Mouse (Mus musculus) limb, embryonic 15.5 days (tissue): ENCODE data around the gene Pde7b. TPM values are rescaled to one million over a fixed set of nuclear protein-coding genes. Genes with fewer than 3 reads are reported as not detected.
A peak's percentile ranks its signal among the peaks of the same experiment; 100 is the strongest.

Source experiments
- ATAC-seq: fragments of 200-750 bp; cut with Nextera tagmentation; 2 replicates; pipeline ENCODE4 v1.8.0; 2017; ENCODE audit warnings: low read depth, moderate TSS enrichment; ENCODE audit not compliant: insufficient number of reproducible peaks, low FRiP score, low TSS enrichment
- H3K27ac ChIP-seq: fragments of 300-500 bp; sonication (generic); 2 replicates; pipeline ENCODE4 v1.5.1; 2015; ENCODE audit warnings: moderate library complexity, mild to moderate bottlenecking, inconsistent platforms
- H3K27me3 ChIP-seq: fragments of 300-500 bp; sonication (generic); 2 replicates; pipeline ENCODE4 v1.6.1; 2015; ENCODE audit warnings: inconsistent platforms
- H3K36me3 ChIP-seq: fragments of 300-500 bp; sonication (generic); 2 replicates; pipeline ENCODE4 v1.6.1; 2015; ENCODE audit warnings: inconsistent platforms
- H3K4me1 ChIP-seq: fragments of 300-500 bp; sonication (generic); 2 replicates; pipeline ENCODE4 v1.6.1; 2015; ENCODE audit warnings: inconsistent platforms
- H3K4me2 ChIP-seq: fragments of 300-500 bp; sonication (generic); 2 replicates; pipeline ENCODE4 v1.6.1; 2015; ENCODE audit warnings: mild to moderate bottlenecking, inconsistent platforms
- H3K4me3 ChIP-seq: fragments of 300-500 bp; sonication (generic); 2 replicates; pipeline ENCODE4 v1.5.1; 2015; ENCODE audit warnings: mild to moderate bottlenecking, inconsistent platforms
- H3K9ac ChIP-seq: fragments of 300-500 bp; sonication (generic); 2 replicates; pipeline ENCODE4 v1.6.1; 2015; ENCODE audit warnings: inconsistent platforms
- H3K9me3 ChIP-seq: fragments of 300-500 bp; sonication (generic); 2 replicates; pipeline ENCODE4 v1.6.1; 2016; ENCODE audit warnings: inconsistent platforms
- WGBS: fragments of 180-500 bp; shearing (Covaris S2); methylation state at CpG from one replicate; pipeline ENCODE4 v1.1.7; 2015; 5-methylcytosine and 5-hydroxymethylcytosine counted together
- polyA plus RNA-seq: library from polyadenylated mRNA; unstranded; fragments of >200 nt; fragmentation: Nextera tagmentation; extraction: Ambion mirVana; gene quantifications from 2 replicates; pipeline ENCODE4 v1.2.1, GENCODE M21; 2015

The Pde7b gene
- polyA plus RNA-seq, 1 experiment from 2014 or later, result 7.8 TPM

GRCm38 (mm10) chr10:20503265-20504025, 221.4 kb downstream of the Pde7b start:
- WGBS, result 85% methylated on average over 17 of the region's 17 CpGs
- Histone ChIP-seq H3K27ac (no peak overlapping the region), H3K4me3 (no peak overlapping the region), H3K27me3 (no peaks in the 10 kb centered on the region), H3K4me2 (no peak overlapping the region), H3K9me3 (no peaks in the 10 kb centered on the region), H3K36me3 (no peaks in the 10 kb centered on the region), H3K4me1 (peaks cover 9% of the 10 kb centered on the region; the same call in 1 of the 2 replicates), H3K9ac (no peak overlapping the region)
- ATAC-seq, result no peak

- H3K9me3 ChIP-seq, result no peaks in the 10 kb centered on the region
- no peak for ATAC-seq
- 64% methylated on average over 6 of the region's 6 CpGs for WGBS
- H3K4me2 ChIP-seq, result no peak overlapping the region
- 0 out of 2 replicates have a peak, but pooled peaks cover 3% of the 10 kb centered on the region for H3K4me1 ChIP-seq
- no peak overlapping the region for H3K9ac ChIP-seq
- H3K4me3 ChIP-seq, result no peak overlapping the region
- no peaks in the 10 kb centered on the region for H3K36me3 ChIP-seq
- H3K27ac ChIP-seq, result no peak overlapping the region
- no peaks in the 10 kb centered on the region for H3K27me3 ChIP-seq
Observed at GRCm38 (mm10) chr10:20501221-20501620, 223.7 kb downstream of the Pde7b start.

DNA sequence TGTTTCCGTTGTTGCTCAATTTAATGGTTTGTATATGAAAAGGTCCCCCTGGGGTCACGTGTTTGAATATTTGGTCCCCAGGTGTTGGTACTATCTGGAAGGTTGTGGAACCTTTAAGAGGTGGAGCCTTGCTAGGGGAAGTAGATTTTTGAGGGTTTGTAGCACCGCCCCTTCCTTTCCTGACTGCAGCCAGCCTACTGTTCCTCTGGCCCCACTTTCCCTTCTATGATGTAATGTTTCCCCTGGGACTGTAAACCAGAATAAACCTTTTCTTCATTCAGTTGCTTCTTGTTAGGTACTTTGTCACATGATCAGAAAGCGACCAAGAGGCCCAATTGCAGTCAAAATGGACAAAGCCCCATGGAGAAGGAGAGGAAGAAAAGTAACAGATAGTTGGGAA, 229.8 kb downstream of the Pde7b start:
- Histone ChIP-seq H3K27me3 (no peaks in the 10 kb centered on the region), H3K4me1 (no peaks in the 10 kb centered on the region), H3K4me3 (no peak overlapping the region), H3K9ac (no peak overlapping the region), H3K4me2 (no peak overlapping the region), H3K36me3 (no peaks in the 10 kb centered on the region), H3K9me3 (no peaks in the 10 kb centered on the region), H3K27ac (no peak overlapping the region)
- WGBS, result 82% methylated on average over 4 of the region's 4 CpGs
- ATAC-seq, result no peak

- Histone ChIP-seq H3K4me3 (no peak overlapping the region), H3K27ac (no peak overlapping the region), H3K27me3 (no peaks in the 10 kb centered on the region), H3K4me1 (no peaks in the 10 kb centered on the region; the same call in 1 of the 2 replicates), H3K36me3 (no peaks in the 10 kb centered on the region), H3K4me2 (no peak overlapping the region), H3K9ac (no peak overlapping the region), H3K9me3 (no peaks in the 10 kb centered on the region)
- WGBS, result 76% methylated on average over 5 of the region's 5 CpGs
- no peak for ATAC-seq
Observed at GRCm38 (mm10) chr10:20493826-20494455, 230.9 kb downstream of the Pde7b start.

GRCm38 (mm10) chr10:20492216-20492964, 232.5 kb downstream of the Pde7b start:
- ATAC-seq, result no peak
- H3K27ac ChIP-seq, result 0 out of 2 replicates have a peak overlapping the region, but pooled peaks have one; percentile 22
- WGBS, result 67% methylated on average over 11 of the region's 11 CpGs
- H3K4me1 ChIP-seq, result no peaks in the 10 kb centered on the region; the same call in 1 of the 2 replicates
- no peaks in the 10 kb centered on the region for H3K36me3 ChIP-seq
- H3K9ac ChIP-seq, result no peak overlapping the region
- no peaks in the 10 kb centered on the region for H3K9me3 ChIP-seq
- H3K4me3 ChIP-seq, result no peak overlapping the region
- no peak overlapping the region for H3K4me2 ChIP-seq
- H3K27me3 ChIP-seq, result no peaks in the 10 kb centered on the region

DNA sequence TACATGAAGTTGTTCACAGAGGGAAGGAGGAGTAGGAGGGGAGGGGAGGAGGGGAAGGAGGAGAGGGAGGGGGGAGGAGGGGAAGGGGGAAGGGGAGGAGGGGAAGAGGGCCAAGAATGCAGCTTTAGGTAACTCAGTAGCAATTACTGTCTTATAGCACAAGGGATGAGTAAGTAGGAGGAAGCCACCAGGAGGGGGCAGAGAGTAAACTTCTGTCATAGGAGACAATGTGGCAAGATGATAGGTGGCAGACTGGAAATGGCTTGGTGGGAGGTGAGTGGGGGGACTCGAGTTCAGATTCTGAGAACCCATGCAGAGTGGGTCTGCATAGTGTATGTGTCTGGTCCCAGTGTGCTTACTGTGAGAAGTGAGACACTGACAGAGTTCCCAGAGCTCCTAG, 234.1 kb downstream of the Pde7b start:
- no peaks in the 10 kb centered on the region for H3K36me3 ChIP-seq
- no peak for ATAC-seq
- no peak overlapping the region for H3K4me2 ChIP-seq
- H3K9me3 ChIP-seq, result no peaks in the 10 kb centered on the region
- H3K27ac ChIP-seq, result no peak overlapping the region
- H3K27me3 ChIP-seq, result no peaks in the 10 kb centered on the region
- 30% methylated on average over 1 of the region's 1 CpGs for WGBS
- no peak overlapping the region for H3K9ac ChIP-seq
- peaks cover 3% of the 10 kb centered on the region; the same call in 1 of the 2 replicates for H3K4me1 ChIP-seq
- H3K4me3 ChIP-seq, result no peak overlapping the region

GRCm38 (mm10) chr10:20490281-20490680, 234.6 kb downstream of the Pde7b start:
- 60% methylated on average over 8 of the region's 8 CpGs for WGBS
- H3K4me2 ChIP-seq, result no peak overlapping the region
- H3K9me3 ChIP-seq, result no peaks in the 10 kb centered on the region
- ATAC-seq, result no peak
- no peak overlapping the region for H3K27ac ChIP-seq
- peaks cover 3% of the 10 kb centered on the region; the same call in 1 of the 2 replicates for H3K4me1 ChIP-seq
- H3K4me3 ChIP-seq, result no peak overlapping the region
- H3K9ac ChIP-seq, result no peak overlapping the region
- no peaks in the 10 kb centered on the region for H3K27me3 ChIP-seq
- H3K36me3 ChIP-seq, result no peaks in the 10 kb centered on the region

DNA sequence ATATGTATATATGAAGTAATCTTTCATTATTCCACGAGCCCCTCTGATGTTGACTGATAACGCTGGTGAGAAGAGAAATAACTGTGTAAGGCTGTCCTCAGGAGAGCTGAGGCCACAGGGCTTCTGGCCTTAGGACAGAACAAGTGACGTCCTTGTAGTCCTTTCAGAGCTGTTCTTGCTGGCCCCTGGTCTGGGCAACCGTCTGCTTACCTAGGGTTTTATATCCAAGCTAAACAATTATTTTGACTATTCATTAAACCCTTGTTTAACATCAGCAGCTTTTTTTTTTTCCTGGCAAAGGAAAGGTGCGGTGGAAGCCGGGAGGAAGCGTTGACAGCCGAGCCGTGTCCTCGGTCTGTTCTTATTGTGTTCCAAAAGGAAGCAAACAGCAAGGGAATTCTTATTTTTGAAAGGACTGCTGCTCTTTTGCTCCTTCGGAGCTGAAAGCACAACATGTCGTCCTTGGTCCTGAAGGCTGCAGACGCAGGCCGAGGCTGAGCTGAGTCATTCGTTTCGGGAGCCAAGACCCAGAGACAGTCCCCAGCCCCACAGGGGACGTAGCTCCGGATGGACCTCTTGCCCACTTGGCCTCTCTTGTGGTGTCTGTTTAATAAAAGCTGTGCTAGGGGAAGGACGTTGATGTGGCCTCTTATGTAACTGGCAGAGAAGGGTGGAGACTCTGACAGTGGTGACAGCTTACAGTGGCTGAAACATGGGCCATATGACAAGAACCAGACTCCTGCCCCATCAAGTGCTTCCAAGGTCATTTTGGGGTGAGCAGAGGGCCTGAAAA, 238.2 kb downstream of the Pde7b start:
- 66% methylated on average over 19 of the region's 19 CpGs for WGBS
- no peak for ATAC-seq
- H3K4me2 ChIP-seq, result no peak overlapping the region

DNA sequence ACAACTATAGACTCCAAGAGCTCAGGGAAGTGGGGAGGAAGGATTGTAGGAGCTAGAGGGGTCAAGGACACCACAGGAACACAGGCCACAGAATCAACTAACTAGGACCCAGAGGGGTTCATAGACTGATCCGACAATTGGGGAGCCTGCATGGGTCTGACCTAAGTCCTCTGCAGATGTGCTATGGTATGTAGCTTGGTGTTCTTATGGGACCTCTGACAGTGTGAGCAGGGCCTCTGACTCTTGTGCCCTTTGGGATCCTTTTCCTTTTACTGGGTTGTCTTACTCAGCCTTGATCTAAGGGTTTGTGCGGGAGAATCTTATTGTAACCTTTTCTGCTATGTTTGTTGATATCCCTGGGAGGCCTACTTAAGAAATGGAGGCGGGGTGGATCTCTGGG, 239.1 kb downstream of the Pde7b start:
- Histone ChIP-seq H3K27ac (no peak overlapping the region), H3K9me3 (no peaks in the 10 kb centered on the region), H3K4me2 (no peak overlapping the region), H3K4me3 (no peak overlapping the region), H3K36me3 (no peaks in the 10 kb centered on the region), H3K4me1 (peaks cover 3% of the 10 kb centered on the region; the same call in 1 of the 2 replicates), H3K9ac (no peak overlapping the region), H3K27me3 (no peaks in the 10 kb centered on the region)
- ATAC-seq, result no peak
- 86% methylated on average over 3 of the region's 3 CpGs for WGBS

More for the DNA sequence above, 238.2 kb downstream of the Pde7b start:
- H3K36me3 ChIP-seq, result no peaks in the 10 kb centered on the region
- no peak overlapping the region for H3K4me3 ChIP-seq
- no peak overlapping the region for H3K27ac ChIP-seq
- H3K27me3 ChIP-seq, result no peaks in the 10 kb centered on the region
- no peak overlapping the region for H3K9ac ChIP-seq
- H3K9me3 ChIP-seq, result no peaks in the 10 kb centered on the region
- peaks cover 3% of the 10 kb centered on the region; the same call in 1 of the 2 replicates for H3K4me1 ChIP-seq

DNA sequence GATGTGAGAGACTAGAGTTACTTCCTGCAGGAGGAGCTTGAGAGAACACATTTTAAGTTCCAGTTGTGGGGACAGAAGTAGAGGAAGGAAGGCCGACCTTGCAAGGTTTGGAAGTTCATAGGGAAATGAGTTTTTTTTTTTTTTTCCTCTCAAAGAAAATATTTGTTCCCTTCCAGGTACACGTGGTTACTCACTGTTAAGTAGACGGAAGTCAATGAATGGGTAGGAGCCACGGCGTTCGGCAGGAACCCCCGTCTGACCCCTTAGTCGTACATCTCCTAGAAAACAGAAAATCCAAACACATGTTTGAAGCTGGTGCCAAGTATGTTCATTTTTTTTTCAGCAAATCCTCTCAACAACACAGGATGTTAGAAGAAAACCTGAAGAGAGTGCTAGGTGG, 245.4 kb downstream of the Pde7b start:
- no peaks in the 10 kb centered on the region for H3K9me3 ChIP-seq
- no peak for ATAC-seq
- 58% methylated on average over 8 of the region's 8 CpGs for WGBS

DNA sequence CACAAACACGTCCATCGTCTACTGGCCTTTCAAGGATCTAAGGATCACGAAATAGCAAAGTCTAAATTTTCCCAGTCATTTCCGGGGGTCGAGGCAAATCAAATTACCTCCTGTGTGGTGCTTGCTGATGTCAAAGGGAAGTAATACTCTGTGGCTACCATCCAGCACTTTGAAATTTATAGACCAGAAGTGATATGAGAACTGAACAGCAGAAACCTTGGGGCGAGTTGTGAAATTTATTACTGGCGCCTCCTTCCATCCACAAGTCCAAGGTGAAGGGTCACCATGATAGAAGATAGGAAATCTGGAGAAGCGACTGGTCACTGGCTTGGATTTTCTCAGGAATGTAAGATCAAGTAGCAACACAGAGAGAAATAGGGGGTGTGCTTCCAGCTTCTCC, 246.4 kb downstream of the Pde7b start:
- Histone ChIP-seq H3K4me2 (no peak overlapping the region), H3K36me3 (no peaks in the 10 kb centered on the region), H3K9ac (no peak overlapping the region), H3K9me3 (no peaks in the 10 kb centered on the region), H3K4me3 (no peak overlapping the region), H3K27me3 (no peaks in the 10 kb centered on the region), H3K27ac (no peak overlapping the region), H3K4me1 (no peaks in the 10 kb centered on the region)
- WGBS, result 72% methylated on average over 8 of the region's 8 CpGs
- no peak for ATAC-seq

More for the DNA sequence above, 245.4 kb downstream of the Pde7b start:
- Histone ChIP-seq H3K4me3 (no peak overlapping the region), H3K4me1 (no peaks in the 10 kb centered on the region), H3K9ac (no peak overlapping the region), H3K27ac (no peak overlapping the region), H3K4me2 (no peak overlapping the region), H3K27me3 (no peaks in the 10 kb centered on the region), H3K36me3 (no peaks in the 10 kb centered on the region)
